Mouse (Mus musculus): Measurements from ENCODE around the gene Brpf3.

- TF ChIP-seq GATA1 (IDR thresholded peaks at IDR 0.05; ENCODE audit: low read length) (no peak), TAL1 (IDR thresholded peaks at IDR 0.05; ENCODE audit: low read length) (no peak)
Observed at GRCm38 (mm10) chr17:28871831-28872230, 70.9 kb downstream of the Brpf3 start.
